Mouse (Mus musculus): ENCODE measurements around the gene Tmem132a.

Gene Tmem132a

DNA sequence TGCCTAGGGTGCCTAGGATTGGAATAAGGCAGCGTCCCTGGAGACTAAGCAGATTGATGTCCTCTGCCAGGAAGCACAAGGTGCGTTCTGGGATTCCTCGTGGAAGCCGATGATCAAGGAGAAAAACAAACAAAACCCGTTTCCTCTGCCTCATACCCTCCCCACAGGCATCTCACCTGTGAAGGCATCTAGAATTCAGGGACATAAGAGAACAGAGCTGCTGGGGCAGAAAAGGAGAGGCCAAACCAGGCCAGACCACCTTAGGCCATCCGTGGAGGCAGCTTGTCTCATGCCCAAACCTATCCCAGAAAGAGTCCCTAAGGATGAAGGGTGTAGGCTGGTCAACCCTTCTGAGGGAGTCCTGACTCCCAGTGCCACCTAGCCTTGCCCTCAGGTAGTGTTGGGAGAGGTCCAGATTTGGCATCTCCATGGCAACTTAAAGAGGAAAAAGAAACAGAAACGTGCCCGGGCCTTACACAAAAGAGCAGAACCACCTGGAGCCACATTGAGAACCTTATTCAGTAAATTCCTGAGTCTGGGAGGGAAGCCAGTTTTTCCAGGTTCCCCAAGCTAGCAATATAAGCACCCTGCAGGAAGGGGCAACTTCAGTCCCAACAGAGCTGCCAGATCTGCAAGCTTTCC is at the start of gene Tmem132a:
Gene Tmem132a (minus strand): TSS at position 55 of the 642 bp plus-strand sequence.
- no peak for DNase-seq

- DNase-seq: no peak
Observed at GRCm38 (mm10) chr19:10918321-10918991, 48.7 kb upstream of the Tmem132a start.

DNA sequence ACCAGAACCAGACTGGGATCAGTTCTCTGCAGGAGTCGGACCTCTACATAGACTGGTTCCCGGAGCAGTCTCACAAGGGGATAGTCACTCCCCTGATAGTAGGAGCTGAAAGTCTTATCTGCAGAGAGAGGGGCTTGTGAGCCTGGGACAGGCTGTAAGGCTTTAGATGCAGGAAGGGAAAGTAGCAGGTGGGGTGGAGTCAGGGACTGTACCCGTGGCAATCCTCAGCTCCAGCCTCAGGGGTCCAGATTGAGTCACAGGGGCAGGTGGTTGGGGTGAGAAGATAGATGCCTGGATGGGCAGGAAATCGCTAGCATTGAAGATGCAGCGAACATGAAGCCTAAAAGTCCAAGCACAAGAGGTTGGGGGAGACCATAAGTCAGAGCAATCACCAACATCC is 46.8 kb upstream of the Tmem132a start:
- no peak for DNase-seq

DNA sequence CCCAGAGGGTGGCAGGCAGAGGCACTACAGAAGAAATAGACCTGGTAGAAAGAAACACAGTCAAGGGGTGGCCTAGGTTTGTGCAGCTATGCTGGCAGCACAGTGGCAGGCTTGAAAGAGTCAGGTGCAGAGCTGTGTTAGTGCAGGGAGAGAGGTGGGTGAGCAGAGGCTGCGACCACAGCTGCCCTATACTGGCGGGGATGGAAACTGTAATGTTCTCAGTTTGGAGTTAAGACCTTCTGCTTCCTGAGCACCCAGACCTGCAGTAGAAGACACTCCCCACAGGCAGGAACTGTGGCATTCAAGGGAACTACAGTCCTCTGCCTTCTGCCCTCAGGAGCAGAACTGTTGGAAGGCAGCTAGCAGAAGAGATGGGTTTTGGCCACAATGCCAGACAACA is 45.1 kb upstream of the Tmem132a start:
- no peak for DNase-seq

GRCm38 (mm10) chr19:10914291-10914690 is 44.6 kb upstream of the Tmem132a start:
- no peak for DNase-seq

DNA sequence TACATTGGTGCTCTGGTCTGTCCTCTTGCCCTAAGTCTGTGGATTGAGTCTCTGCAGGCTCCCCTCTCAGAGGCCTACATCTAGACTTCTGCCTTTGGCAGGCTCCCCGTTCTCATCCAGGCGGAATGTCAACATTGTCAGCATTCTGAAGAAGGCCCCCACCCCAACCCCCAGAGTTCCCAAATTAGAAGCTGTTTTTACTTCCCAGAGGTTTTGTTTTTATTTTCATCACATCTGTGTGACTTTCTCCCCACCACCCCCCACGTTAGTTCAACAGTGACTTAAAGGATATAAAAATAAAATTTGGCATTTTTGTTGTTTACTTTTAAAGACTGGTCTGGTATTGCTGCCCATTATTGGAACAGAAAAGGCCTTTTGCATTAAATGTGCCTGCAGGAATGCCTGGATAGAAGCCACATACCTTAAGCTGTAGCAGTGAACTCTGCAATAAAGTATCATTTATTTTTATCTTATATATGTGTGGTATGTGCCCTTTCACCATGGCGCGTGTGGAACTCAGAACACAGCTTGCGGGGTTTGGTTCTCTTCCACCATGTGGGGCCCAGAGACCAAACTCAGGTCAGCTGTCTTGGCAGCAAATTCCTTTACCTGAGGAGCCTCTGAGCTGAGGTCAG is 39.5 kb upstream of the Tmem132a start:
- no peak for DNase-seq

GRCm38 (mm10) chr19:10907891-10908290 is 38.2 kb upstream of the Tmem132a start:
- peak; percentile 66 for DNase-seq

GRCm38 (mm10) chr19:10905728-10906000 is 35.9 kb upstream of the Tmem132a start:
- DNase-seq: no peak

- DNase-seq: no peak
Observed at GRCm38 (mm10) chr19:10904927-10905727, 35.4 kb upstream of the Tmem132a start.

DNA sequence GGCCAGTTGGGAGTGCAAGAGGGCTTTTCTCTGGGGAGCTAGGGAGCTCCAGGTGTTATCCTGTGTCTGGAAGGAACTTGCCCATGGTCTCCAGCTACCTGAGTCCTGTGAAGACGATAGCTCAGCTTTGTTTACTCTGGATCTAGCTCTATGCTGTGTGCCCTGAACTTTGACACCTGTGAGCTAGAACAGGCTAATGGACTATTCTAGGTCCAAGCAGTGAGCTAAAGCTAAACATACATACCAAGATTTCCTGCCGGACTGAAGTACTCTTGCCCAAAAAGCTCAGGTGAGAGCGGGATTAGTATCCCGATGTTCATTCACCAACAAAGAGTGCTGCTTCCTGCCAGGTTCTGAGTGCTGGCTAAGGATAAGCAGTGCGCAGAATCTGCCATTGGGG is 34.8 kb upstream of the Tmem132a start:
- no peak for DNase-seq

DNA sequence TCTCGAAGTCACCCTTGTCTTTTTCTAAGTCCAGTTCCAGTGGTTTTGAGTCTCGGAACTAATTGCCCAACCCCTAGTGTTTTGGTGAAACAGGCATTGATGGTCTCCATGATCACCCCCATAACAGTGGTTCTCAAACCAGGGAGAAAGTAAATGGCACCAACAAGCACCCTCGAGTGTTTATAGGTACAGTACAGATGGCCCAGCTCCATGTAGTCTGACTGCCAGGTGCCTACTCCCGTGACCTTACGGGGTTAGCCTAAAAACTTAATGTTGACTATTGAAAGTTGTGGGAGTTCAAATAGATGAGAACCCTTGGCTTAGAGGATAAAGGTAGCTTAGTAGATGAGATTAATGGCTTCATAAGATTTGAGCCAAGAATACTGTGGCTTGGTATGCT is 31.3 kb upstream of the Tmem132a start:
- no peak for DNase-seq

GRCm38 (mm10) chr19:10900315-10900714 is 30.6 kb upstream of the Tmem132a start:
- DNase-seq: no peak

DNA sequence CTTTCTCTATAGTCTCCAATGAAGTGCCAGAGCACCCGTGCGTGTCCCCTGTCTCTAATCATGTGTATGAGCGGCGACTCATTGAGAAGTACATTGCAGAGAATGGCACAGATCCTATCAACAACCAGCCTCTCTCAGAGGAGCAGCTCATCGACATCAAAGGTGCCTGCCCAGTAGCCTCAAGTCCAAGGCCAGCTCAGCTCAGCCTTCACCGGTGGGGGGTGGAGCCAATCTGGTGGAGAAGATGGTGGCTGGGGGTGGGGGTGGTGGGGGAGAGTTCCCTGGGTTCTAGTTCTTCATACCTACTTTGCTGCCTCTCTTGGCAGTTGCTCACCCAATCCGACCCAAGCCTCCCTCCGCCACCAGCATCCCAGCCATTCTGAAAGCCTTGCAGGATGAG is 27.8 kb upstream of the Tmem132a start:
- no peak for DNase-seq

GRCm38 (mm10) chr19:10896849-10897248 is 27.1 kb upstream of the Tmem132a start:
- DNase-seq: no peak

DNA sequence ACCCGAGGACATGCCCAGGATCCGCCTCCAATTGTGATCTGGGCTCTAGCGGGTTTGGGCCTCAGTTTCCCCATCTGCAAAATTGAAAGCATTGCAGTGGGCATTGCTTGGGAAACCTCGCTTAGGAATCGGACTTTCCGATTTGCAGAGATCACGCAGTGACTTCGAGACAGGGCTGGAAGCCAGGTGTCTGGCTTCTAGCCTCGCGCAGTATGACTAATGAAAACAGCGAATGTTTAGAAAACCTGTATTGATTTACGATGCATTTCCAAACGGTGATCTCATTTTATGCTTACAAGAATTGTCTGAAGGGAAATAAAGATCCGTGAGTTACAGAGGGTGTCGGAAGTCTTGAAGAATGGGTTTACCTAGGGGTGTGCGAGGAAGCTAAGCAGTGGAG is 26.0 kb upstream of the Tmem132a start:
- no peak for DNase-seq

DNA sequence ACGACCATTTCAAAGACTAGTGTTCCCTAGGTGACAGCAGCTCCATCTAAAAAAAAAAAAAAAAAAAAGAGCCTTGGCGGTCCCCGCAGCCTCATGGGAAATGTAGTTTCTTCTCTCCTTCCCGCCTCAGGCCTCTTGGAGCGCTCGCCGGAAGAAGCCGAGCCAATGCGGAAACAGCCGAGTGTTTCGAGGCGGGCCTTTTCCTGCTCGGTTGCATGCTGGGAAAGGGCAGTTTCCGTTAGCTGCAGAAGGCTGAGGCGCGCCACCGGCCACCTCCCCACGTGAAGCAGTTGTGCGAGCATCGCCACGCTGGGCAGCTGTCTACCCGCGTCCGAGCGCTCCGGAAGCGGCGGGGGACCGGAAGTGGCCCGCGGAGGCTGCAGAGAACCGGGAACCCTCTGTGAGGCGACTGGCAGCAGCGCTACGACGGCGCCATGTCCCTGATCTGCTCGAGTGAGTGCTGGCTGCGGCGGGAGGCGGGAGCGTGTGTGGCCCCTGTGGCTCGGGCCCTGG is 25.3 kb upstream of the Tmem132a start, which contains the start of gene Prpf19:
Gene Prpf19 (plus strand): TSS at position 216 of the 513 bp plus-strand sequence.
- DNase-seq: peak; percentile 98

DNA sequence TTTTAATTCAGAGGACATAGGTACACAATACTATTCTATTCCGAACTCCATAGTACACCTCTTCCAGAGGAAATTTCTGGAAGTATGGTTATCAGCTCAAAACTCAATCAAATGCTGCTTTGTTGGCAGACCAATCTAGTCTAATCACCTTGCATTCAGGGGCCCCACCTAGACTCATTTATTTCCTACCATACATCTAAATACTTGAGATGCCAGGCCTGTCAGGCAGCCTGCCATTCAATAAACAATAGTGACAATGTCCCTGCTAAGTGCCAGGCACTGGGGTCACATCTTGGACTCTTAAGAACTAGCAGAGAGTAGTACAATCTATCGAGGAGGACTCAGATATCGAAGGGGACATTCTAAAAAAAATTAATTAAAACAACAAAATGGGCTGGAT is 22.5 kb upstream of the Tmem132a start:
- DNase-seq: no peak

DNA sequence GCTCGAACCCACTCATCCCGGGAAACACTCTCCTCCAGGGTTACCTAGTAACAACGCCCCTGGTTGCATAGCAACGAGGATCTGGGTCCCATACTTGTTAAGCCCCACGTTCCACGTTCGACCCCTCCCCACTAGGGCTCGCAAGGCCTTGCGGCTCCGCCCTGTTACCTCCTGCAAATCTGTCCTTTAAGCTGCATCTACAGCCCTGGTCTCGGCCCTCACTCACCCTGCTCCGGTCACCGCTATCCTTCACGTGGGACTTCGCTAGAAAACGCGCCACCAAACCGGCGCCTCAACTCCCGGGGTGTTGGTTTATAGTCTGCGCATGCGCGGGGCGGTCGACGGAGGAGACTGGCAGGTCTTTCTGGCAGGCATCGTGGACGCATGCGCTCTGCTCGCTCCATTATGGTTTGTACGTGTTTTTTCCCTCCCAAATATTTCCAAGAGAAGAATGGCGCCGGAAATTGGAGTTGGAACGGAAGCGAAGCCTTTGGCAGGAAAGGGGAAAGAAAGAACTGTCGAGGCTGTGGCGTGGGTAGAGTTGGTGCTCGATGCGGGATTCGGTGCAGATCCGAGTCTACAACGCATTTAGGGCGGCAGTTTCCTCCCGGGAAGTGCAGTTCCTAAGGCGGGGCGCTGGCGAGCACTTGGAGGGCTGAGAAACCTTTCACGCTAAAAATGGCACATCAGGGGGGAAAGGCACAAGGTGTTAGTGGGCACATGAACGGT is 11.8 kb upstream of the Tmem132a start, which contains the start of gene Tmem109:
Gene Tmem109 (minus strand): TSS at position 576 of the 729 bp plus-strand sequence.
- DNase-seq: peak; percentile 93

DNA sequence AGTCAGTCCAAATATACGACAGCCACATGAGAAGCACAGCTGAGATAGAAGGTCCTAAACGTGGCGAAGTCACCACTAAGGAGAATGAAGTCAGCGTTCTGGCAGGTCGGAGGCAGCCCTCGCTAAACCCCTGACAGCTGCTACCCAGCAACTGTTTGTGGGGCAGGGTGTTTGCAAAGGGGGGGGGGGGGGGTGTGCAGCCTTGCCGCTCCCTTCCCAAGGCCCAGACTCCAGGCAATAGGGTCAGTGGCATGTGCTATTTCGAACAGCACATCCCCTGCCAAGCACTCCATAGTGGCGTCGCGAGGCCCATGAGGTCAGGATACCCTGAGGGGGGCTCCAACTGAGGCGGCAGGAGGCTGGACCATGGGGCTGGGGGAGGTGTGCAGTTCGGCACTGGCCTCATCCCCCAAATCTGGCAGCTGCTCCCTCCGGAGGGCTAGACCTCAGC is 11.3 kb upstream of the Tmem132a start:
- no peak for DNase-seq

- DNase-seq: peak; percentile 64
Observed at GRCm38 (mm10) chr19:10880085-10880974, 10.6 kb upstream of the Tmem132a start.

DNA sequence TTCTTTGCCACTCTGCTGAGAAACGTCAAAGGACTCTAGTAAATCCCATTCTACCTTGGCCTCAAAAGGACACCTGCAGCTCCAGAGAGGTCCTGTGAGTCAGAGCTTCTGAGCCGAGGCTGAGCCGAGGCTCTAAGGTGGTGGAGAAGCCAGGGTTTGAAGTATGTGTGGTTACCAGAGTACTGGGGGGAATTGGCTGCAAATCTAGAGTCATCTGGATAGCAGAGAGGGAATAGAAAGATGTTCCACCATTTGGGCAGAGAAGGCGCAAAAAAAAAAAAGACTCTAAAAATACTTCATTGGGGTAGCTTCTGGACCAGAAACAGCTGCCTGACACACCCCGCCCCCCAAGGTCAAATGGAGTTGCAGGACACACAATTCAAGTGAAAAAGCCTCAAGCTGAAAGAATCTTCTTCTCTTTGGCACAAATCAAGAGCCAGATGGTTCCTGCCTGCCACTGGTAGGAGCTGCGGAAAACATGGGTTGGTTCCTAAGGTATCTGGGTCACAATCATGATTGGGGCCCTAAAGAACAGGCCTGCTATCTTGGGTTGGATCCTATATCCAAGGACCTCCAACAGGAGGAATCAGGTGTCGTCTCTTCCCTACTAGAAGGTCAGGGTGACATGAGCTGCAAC is 8.6 kb upstream of the Tmem132a start:
- no peak for DNase-seq
